Mouse (Mus musculus) CH12.LX (cell line): ENCODE measurements at regions not wholly inside any gene's neighbourhood (a gene's known extent, or its start where the extent isn't known, plus 50 kb on each side); places are given as distances from the start of the nearest gene placed in this dataset.

Experiments used
- DNase-seq: peaks from one replicate; pipeline ENCODE4 v3.0.0-alpha.2; 2013; ENCODE audit errors: extremely low read depth
- H3K27ac ChIP-seq: 2 replicates; pipeline ENCODE4 v1.5.1; 2012; ENCODE audit warnings: low read depth, mild to moderate bottlenecking, control low read depth, moderate library complexity; ENCODE audit not compliant: insufficient read depth
- H3K27me3 ChIP-seq: replicated peaks from 2 replicates; pipeline ENCODE3; 2012; ENCODE audit warnings: inconsistent platforms
- H3K36me3 ChIP-seq, 2 experiments: replicated peaks in 1 of 2; 2 replicates each; pipeline versions ENCODE3 to v1.6.1; 2012; ENCODE audit warnings: inconsistent platforms in 1 of 2, low read length in 1 of 2, mild to moderate bottlenecking in 1 of 2, mixed read lengths in 1 of 2, moderate library complexity in 1 of 2; ENCODE audit not compliant: control insufficient read depth in 1 of 2, insufficient read depth in 1 of 2
- H3K4me1 ChIP-seq, 2 experiments: 2 replicates each; pipeline ENCODE4 v1.6.1; 2012; ENCODE audit warnings: inconsistent platforms in 1 of 2, moderate library complexity in 1 of 2; ENCODE audit not compliant: insufficient read depth in 2 of 2, control insufficient read depth in 1 of 2
- H3K4me2 ChIP-seq: 2 replicates; pipeline ENCODE4 v1.6.1; 2012; ENCODE audit warnings: low read depth, mild to moderate bottlenecking, control low read depth; ENCODE audit not compliant: poor library complexity, insufficient read depth, severe bottlenecking
- H3K4me3 ChIP-seq, 3 experiments: fragments of 150-350 bp in 1 of 3; sonication (generic) in 1 of 3; replicated peaks in 1 of 3; 2 replicates each; pipeline versions ENCODE3 to v1.5.1; 2011 to 2012; ENCODE audit warnings: low read depth in 2 of 3, low read length in 2 of 3, mild to moderate bottlenecking in 2 of 3, moderate library complexity in 2 of 3, control low read depth in 1 of 3, improper control_type of control experiment in 1 of 3, inconsistent platforms in 1 of 3, mixed read lengths in 1 of 3; ENCODE audit not compliant: poor library complexity in 1 of 3
- H3K79me2 ChIP-seq: replicated peaks from 2 replicates; pipeline ENCODE4 v1.6.1; 2012; ENCODE audit warnings: mild to moderate bottlenecking, moderate library complexity; ENCODE audit not compliant: control insufficient read depth, poor library complexity, insufficient read depth, severe bottlenecking; ENCODE audit errors: extremely low read depth
- H3K9ac ChIP-seq: 2 replicates; pipeline ENCODE4 v1.6.1; 2012; ENCODE audit warnings: low read depth, mild to moderate bottlenecking, control low read depth, moderate library complexity; ENCODE audit not compliant: insufficient read depth
- H3K9me3 ChIP-seq: replicated peaks from 2 replicates; pipeline ENCODE3; 2012; ENCODE audit warnings: low read length, inconsistent platforms, mixed read lengths
- BHLHE40 ChIP-seq: IDR thresholded peaks from 2 replicates; pipeline ENCODE4 v1.6.1; 2011; ENCODE audit warnings: mild to moderate bottlenecking, low read depth, low read length, improper control_type of control experiment
- ELF1 ChIP-seq: IDR thresholded peaks from 2 replicates; pipeline ENCODE4 v1.6.1; 2014; ENCODE audit warnings: low read depth, mild to moderate bottlenecking, inconsistent platforms, low read length, improper control_type of control experiment
- ETS1 ChIP-seq: conservative IDR thresholded peaks from 2 replicates; pipeline ENCODE4 v1.6.1; 2012; ENCODE audit warnings: low read depth, mild to moderate bottlenecking, inconsistent platforms, low read length, improper control_type of control experiment, moderate library complexity
- HCFC1 ChIP-seq: IDR thresholded peaks from 2 replicates; pipeline ENCODE4 v1.6.1; 2012; ENCODE audit warnings: low read depth, mild to moderate bottlenecking, inconsistent platforms, low read length, improper control_type of control experiment
- JUN ChIP-seq: IDR thresholded peaks from 2 replicates; pipeline ENCODE4 v1.6.1; 2011; ENCODE audit warnings: low read depth, mild to moderate bottlenecking, low read length, improper control_type of control experiment, moderate library complexity; ENCODE audit not compliant: insufficient read depth
- JUND ChIP-seq: conservative IDR thresholded peaks from 2 replicates; pipeline ENCODE4 v1.6.1; 2011; ENCODE audit warnings: low read depth, low read length, improper control_type of control experiment
- MAX ChIP-seq: IDR thresholded peaks from 2 replicates; pipeline ENCODE4 v1.6.1; 2011; ENCODE audit warnings: low read length, improper control_type of control experiment
- MYC ChIP-seq: IDR thresholded peaks from 2 replicates; pipeline ENCODE4 v1.6.1; 2011; ENCODE audit warnings: low read depth, mild to moderate bottlenecking, improper control_type of control experiment, low read length
- NRF1 ChIP-seq: IDR thresholded peaks from 2 replicates; pipeline ENCODE4 v1.6.1; 2014; ENCODE audit warnings: low read depth, mild to moderate bottlenecking, inconsistent platforms, low read length, improper control_type of control experiment, moderate library complexity
- POLR2A ChIP-seq: IDR thresholded peaks from 2 replicates; pipeline ENCODE4 v1.6.1; 2011; ENCODE audit warnings: low read depth, mild to moderate bottlenecking, improper control_type of control experiment, low read length
- POLR2AphosphoS2 ChIP-seq: IDR thresholded peaks from 2 replicates; pipeline ENCODE4 v1.6.1; 2011; ENCODE audit warnings: low read depth, low read length, improper control_type of control experiment
- RAD21 ChIP-seq: IDR thresholded peaks from 2 replicates; pipeline ENCODE4 v1.6.1; 2011; ENCODE audit warnings: low read depth, mild to moderate bottlenecking, low read length, improper control_type of control experiment, moderate library complexity
- SMC3 ChIP-seq: IDR thresholded peaks from 2 replicates; pipeline ENCODE4 v1.6.1; 2011; ENCODE audit warnings: low read depth, low read length, improper control_type of control experiment
- TBP ChIP-seq: conservative IDR thresholded peaks from 2 replicates; pipeline ENCODE4 v1.6.1; 2011; ENCODE audit warnings: low read depth, low read length, improper control_type of control experiment
- TCF12 ChIP-seq: IDR thresholded peaks from 2 replicates; pipeline ENCODE4 v1.6.1; 2014; ENCODE audit warnings: low read depth, mild to moderate bottlenecking, inconsistent platforms, low read length, improper control_type of control experiment
- UBTF ChIP-seq: IDR thresholded peaks from 2 replicates; pipeline ENCODE4 v1.6.1; 2012; ENCODE audit warnings: low read depth, mild to moderate bottlenecking, inconsistent platforms, low read length, improper control_type of control experiment, moderate library complexity
- USF1 ChIP-seq: IDR thresholded peaks from 2 replicates; pipeline ENCODE4 v1.6.1; 2014; ENCODE audit warnings: low read depth, mild to moderate bottlenecking, inconsistent platforms, low read length, improper control_type of control experiment
- USF2 ChIP-seq: conservative IDR thresholded peaks from 2 replicates; pipeline ENCODE4 v1.6.1; 2011; ENCODE audit warnings: low read depth, low read length, improper control_type of control experiment
- ZKSCAN1 ChIP-seq: IDR thresholded peaks from 2 replicates; pipeline ENCODE4 v1.6.1; 2012; ENCODE audit warnings: low read depth, inconsistent platforms, low read length, improper control_type of control experiment, borderline replicate concordance
- ZMIZ1 ChIP-seq: IDR thresholded peaks from 2 replicates; pipeline ENCODE4 v1.6.1; 2012; ENCODE audit warnings: low read depth, mild to moderate bottlenecking, inconsistent platforms, low read length, improper control_type of control experiment
- ZNF384 ChIP-seq: IDR thresholded peaks from 2 replicates; pipeline ENCODE4 v1.6.1; 2012; ENCODE audit warnings: low read depth, low read length, improper control_type of control experiment, inconsistent platforms
- dilution Hi-C: fragments of 300-500 bp; cut with MboI; formaldehyde crosslinking; loops from 2 replicates; pipeline ENCODE4 v1.14.3; 2020; ENCODE audit warnings: low sequenced_read_pairs; ENCODE audit not compliant: extremely low pct_unique_long_range_greater_than_20kb, extremely low pct_ligation_motif_present
- in situ Hi-C: fragments of 300-500 bp; cut with MboI; formaldehyde crosslinking; loops from 3 replicates; pipeline ENCODE4 v1.14.3; 2019; ENCODE audit warnings: low sequenced_read_pairs, low pct_ligation_motif_present, low pct_unique_long_range_greater_than_20kb, mixed read lengths

DNA sequence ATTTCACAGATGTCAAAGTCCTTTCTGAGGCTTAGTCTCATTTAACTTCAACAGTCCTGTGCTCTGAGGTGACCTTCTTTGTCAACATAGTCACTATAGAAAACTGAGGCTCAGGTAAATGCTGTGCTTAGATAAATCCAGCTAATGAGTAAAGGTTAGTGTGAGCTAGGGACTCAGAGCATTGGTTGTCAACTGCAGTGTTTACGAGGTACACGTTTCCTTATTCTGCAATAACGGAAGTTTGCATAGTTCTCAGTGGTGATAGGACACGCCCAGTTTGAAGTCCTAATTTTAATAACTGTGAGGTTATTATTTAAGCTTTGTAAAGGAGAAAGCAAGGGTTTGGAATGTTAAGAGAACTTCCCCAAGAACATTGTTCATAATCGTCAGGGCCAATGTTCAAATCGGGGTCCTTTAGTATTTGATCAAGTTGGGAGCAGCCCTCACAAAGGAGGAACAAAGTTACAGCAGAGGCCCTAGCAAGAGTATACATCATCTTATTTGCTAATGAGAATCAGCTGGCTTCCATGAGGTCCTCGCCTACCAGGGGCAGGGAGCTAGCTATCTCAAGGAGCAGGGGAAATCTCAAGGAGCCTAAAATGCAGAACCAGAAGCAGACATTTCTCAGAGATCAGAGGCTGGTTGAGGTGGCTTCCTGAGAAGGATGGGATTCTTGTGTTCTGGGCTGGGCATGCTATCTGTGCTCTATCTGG lies 268.6 kb downstream of the Tmem38b start:
- no peak overlapping the region for H3K9ac ChIP-seq
- no peaks in the 10 kb centered on the region for H3K9me3 ChIP-seq
- no peaks in the 10 kb centered on the region for H3K27me3 ChIP-seq
- in situ Hi-C loops, result no loop called here
- no peak overlapping the region for H3K27ac ChIP-seq
- no peak for TF ChIP-seq SMC3
- TF ChIP-seq TCF12, result no peak
- H3K79me2 ChIP-seq, result no peaks in the 10 kb centered on the region
- no peak overlapping the region for H3K4me2 ChIP-seq
- no peak overlapping the region for H3K4me3 ChIP-seq
- H3K4me1 ChIP-seq, result peaks cover 4% of the 10 kb centered on the region in 2 experiments; a peak in 2 of 4 replicates
- no peaks in the 10 kb centered on the region for H3K36me3 ChIP-seq
- no peak for DNase-seq
- dilution Hi-C loops, result no loop called here

DNA sequence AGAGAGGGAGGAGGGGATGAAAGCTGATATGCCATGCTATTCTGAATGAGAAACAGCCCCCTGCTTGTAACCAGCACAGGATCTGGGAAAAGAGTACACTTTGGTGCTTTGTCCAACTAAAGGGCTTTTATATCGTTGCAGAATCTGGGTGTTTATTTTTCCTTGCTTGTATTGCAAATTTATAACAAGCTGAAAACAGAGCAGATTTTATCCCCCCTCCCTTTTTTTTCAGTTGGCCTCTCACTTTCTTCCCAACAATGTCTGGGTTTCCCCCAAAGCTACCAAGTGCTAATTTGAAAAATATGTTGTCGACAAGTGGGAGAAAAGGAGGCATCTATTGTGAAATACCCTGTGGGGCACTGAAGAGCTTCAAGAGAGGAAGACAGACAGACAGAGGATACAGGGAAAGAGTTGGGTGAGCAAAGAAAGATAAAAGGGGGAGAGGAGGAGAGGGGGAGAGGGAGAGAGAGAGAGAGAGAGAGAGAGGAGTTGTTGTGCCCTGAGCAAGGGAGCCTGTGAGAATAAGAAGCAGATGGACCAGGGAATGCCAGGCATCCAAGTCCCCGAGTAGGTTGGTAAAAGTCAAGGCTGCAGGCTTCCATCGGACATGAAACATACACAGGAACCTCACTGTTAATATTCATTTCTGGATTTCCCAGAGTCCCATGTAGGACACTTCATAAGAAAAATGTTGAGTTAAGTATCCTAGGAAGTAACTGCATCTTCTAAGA lies 269.5 kb downstream of the Tmem38b start:
- in situ Hi-C loops (no loop called here), dilution Hi-C loops (no loop called here)

DNA sequence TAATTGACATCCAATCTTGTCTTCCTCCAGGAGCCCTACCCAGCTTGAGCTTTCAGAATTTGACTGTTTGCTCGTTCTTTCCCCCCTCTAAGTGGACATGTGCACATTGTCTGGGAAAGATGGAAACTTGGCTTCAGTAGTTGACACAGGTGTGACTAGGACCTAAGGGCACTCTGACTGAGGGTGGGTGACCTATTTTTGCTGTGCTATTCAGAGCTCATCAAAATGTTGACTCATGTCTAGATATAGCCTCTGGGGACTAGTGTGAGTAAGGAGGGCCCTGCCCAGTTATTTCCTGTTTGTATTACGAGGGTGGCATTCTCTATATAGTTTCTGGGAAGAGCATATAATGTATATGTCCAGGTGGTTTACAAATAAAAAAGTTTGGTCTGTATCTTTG lies 271.7 kb downstream of the Tmem38b start:
- Histone ChIP-seq H3K4me2 (no peak overlapping the region), H3K9me3 (no peaks in the 10 kb centered on the region), H3K4me1 (peaks cover 4% of the 10 kb centered on the region in 2 experiments; a peak in 2 of 4 replicates), H3K27ac (no peak overlapping the region), H3K79me2 (no peaks in the 10 kb centered on the region), H3K27me3 (no peaks in the 10 kb centered on the region), H3K4me3 (no peak overlapping the region), H3K9ac (no peak overlapping the region), H3K36me3 (no peaks in the 10 kb centered on the region)
- in situ Hi-C loops (no loop called here), dilution Hi-C loops (no loop called here)
- TF ChIP-seq MYC (no peak), ZMIZ1 (no peak), ETS1 (no peak), HCFC1 (no peak), BHLHE40 (no peak), UBTF (no peak), JUND (no peak), POLR2AphosphoS2 (no peak), ELF1 (no peak), NRF1 (no peak), USF2 (no peak)
- peak; percentile 6 for DNase-seq

More for the DNA sequence above, 269.5 kb downstream of the Tmem38b start:
- no peak overlapping the region for H3K27ac ChIP-seq
- no peak overlapping the region for H3K4me3 ChIP-seq
- no peaks in the 10 kb centered on the region for H3K79me2 ChIP-seq
- H3K27me3 ChIP-seq, result no peaks in the 10 kb centered on the region
- no peaks in the 10 kb centered on the region for H3K36me3 ChIP-seq
- H3K4me1 ChIP-seq, result peaks cover 4% of the 10 kb centered on the region in 2 experiments; a peak in 2 of 4 replicates
- DNase-seq, result no peak
- no peaks in the 10 kb centered on the region for H3K9me3 ChIP-seq
- TF ChIP-seq TBP (no peak), MAX (no peak), TCF12 (no peak), BHLHE40 (no peak), POLR2AphosphoS2 (no peak), RAD21 (no peak), USF1 (no peak), ZKSCAN1 (no peak), HCFC1 (no peak), ZNF384 (no peak), POLR2A (no peak), ELF1 (no peak), MYC (no peak), JUN (no peak), JUND (no peak), SMC3 (no peak)
- H3K9ac ChIP-seq, result no peak overlapping the region
- no peak overlapping the region for H3K4me2 ChIP-seq
